Mouse (Mus musculus) midbrain, embryonic 15.5 days (tissue): ENCODE measurements at regions not wholly inside any gene's neighbourhood (a gene's known extent, or its start where the extent isn't known, plus 50 kb on each side); places are given as distances from the start of the nearest gene placed in this dataset.
"Not testable (repeated sequence)": the region's sequence is repeated elsewhere in the genome, so short reads cannot be mapped to it uniquely, and the experiment has no call there.

ENCODE experiments used
- ATAC-seq: fragments of 200-750 bp; cut with Nextera tagmentation; replicated peaks from 2 replicates; pipeline ENCODE4 v1.8.0; 2017; ENCODE audit warnings: moderate TSS enrichment
- H3K27ac ChIP-seq: fragments of 300-500 bp; sonication (generic); 2 replicates; pipeline ENCODE4 v1.5.1; 2015; ENCODE audit warnings: mild to moderate bottlenecking, inconsistent platforms
- H3K27me3 ChIP-seq: fragments of 300-500 bp; sonication (generic); replicated peaks from 2 replicates; pipeline ENCODE4 v1.6.1; 2015; ENCODE audit warnings: inconsistent platforms
- H3K36me3 ChIP-seq: fragments of 300-500 bp; sonication (generic); replicated peaks from 2 replicates; pipeline ENCODE4 v1.6.1; 2015; ENCODE audit warnings: inconsistent platforms
- H3K4me1 ChIP-seq: fragments of 300-500 bp; sonication (generic); 2 replicates; pipeline ENCODE4 v1.6.1; 2015; ENCODE audit warnings: inconsistent platforms
- H3K4me2 ChIP-seq: fragments of 300-500 bp; sonication (generic); 2 replicates; pipeline ENCODE4 v1.6.1; 2015; ENCODE audit warnings: inconsistent platforms, mild to moderate bottlenecking, moderate library complexity
- H3K4me3 ChIP-seq: fragments of 300-500 bp; sonication (generic); 2 replicates; pipeline ENCODE4 v1.5.1; 2015; ENCODE audit warnings: mild to moderate bottlenecking, inconsistent platforms
- H3K9ac ChIP-seq: fragments of 300-500 bp; sonication (generic); 2 replicates; pipeline ENCODE4 v1.6.1; 2015; ENCODE audit warnings: mild to moderate bottlenecking, inconsistent platforms
- H3K9me3 ChIP-seq: fragments of 300-500 bp; sonication (generic); 2 replicates; pipeline ENCODE4 v1.6.1; 2016; ENCODE audit warnings: inconsistent platforms
- WGBS: fragments of 180-500 bp; shearing (Covaris S2); methylation state at CpG from one replicate; pipeline ENCODE4 v1.1.7; 2015; ENCODE audit warnings: mixed read lengths; 5-methylcytosine and 5-hydroxymethylcytosine counted together

DNA sequence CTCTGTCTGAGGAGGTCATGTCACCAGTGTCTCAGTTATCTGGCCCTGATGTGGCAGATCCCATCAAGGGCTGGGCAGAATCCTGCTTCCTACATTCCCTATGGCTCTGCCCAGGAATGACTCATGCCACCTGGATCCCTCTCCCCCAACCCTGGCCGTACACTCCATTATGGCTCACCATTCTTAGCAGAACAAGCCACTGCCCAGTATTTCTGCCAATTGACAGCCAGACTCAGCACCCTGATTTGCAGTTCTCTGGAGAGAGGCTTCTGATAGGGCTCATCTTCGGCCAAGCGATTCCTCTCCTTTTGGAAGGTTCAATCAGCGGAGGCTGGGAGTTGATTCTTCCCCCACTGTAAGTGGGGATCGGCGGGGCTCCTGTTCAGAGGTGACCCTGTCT lies 117.4 kb downstream of the Cyld start:
- Histone ChIP-seq H3K4me2 (no peak overlapping the region), H3K9ac (no peak overlapping the region), H3K9me3 (no peaks in the 10 kb centered on the region), H3K4me1 (peaks cover 7% of the 10 kb centered on the region), H3K27me3 (no peaks in the 10 kb centered on the region), H3K36me3 (no peaks in the 10 kb centered on the region), H3K27ac (no peak overlapping the region), H3K4me3 (no peak overlapping the region)
- 92% methylated on average over 6 of the region's 6 CpGs for WGBS
- ATAC-seq: no peak

GRCm38 (mm10) chr8:88812901-88813676 lies 116.3 kb downstream of the Cyld start:
- Histone ChIP-seq H3K27me3 (no peaks in the 10 kb centered on the region), H3K36me3 (no peaks in the 10 kb centered on the region), H3K9me3 (no peaks in the 10 kb centered on the region), H3K4me2 (0 out of 2 replicates have a peak overlapping the region, but pooled peaks have one; percentile 12), H3K4me1 (peaks cover 7% of the 10 kb centered on the region), H3K27ac (no peak overlapping the region), H3K4me3 (no peak overlapping the region), H3K9ac (no peak overlapping the region)
- 53% methylated on average over 27 of the region's 27 CpGs for WGBS
- no peak for ATAC-seq

DNA sequence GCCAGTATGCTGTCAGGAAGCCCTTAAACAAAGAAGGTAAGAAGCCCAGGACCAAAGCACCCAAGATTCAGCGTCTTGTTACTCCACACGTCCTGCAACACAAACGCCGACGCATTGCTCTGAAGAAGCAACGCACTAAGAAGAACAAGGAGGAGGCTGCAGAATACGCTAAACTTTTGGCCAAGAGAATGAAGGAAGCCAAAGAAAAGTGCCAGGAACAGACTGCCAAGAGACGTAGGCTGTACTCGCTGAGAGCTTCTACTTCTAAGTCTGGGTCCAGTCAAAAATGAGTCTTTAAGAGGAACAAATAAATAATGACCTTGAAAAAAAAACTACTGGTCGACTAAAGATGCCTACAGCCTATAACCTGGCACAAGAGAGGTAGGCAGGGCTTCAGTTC lies 110.0 kb downstream of the Cyld start:
- not testable (repeated sequence) for H3K27me3 ChIP-seq, H3K27ac ChIP-seq, H3K9me3 ChIP-seq, H3K36me3 ChIP-seq, ATAC-seq, H3K4me1 ChIP-seq, H3K4me3 ChIP-seq, H3K9ac ChIP-seq, H3K4me2 ChIP-seq
- WGBS: 94% methylated on average over 10 of the region's 10 CpGs
